Mouse (Mus musculus): ENCODE data around the gene Olfr196. TPM values are rescaled to one million over a fixed set of nuclear protein-coding genes. Genes with fewer than 3 reads are reported as not detected.

Gene Olfr196
- polyA plus RNA-seq (2014; fragmentation: Illumina TruSeq; extraction: RNeasy Lipid Tissue Mini Kit (QIAGEN cat#74804); ENCODE audit: low read depth, low replicate concordance), result not detected

GRCm38 (mm10) chr16:59170354-59170753 is at the start of gene Olfr196:
Olfr196 (minus strand) TSS chr16:59170454.

GRCm38 (mm10) chr16:59219667-59220066 is 49.4 kb upstream of the Olfr196 start, which contains the start of gene Olfr199:
Olfr199 (minus strand) TSS chr16:59219767.

GRCm38 (mm10) chr16:59203433-59203832 is 33.2 kb upstream of the Olfr196 start, which contains the start of gene Olfr198:
Olfr198 (minus strand) TSS chr16:59203533.

GRCm38 (mm10) chr16:59146746-59147145 is 23.5 kb downstream of the Olfr196 start, which contains the start of gene Olfr195:
Olfr195 (plus strand) TSS chr16:59147046.

DNA sequence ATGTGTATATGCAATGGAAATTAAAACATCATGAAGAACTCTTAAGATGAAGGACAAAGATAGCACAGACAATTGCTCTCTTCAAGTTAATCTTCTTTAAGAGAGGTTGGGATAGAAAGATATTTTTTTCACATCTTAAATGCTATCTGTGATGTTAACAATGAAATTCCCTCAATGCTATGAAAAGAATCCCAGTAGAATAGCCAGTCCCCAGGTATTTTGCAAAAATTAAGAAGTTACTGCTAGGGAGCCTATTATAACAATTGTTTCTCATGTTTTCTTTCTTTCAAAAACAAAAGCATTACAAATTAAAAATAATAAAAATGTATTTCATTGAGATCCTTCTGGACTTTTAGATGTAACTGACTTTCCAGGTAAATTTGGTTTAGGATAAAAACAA is 49.3 kb downstream of the Olfr196 start, which contains the start of gene Olfr194:
TSS of gene Olfr194 (minus strand) at position 101 of the 400 bp plus-strand sequence.

Other genes with a start within 250 kb of the Olfr196 start
- not detected for gene Olfr181, start 241.7 kb downstream of the Olfr196 start, polyA plus RNA-seq (2014; fragmentation: Illumina TruSeq; extraction: RNeasy Lipid Tissue Mini Kit (QIAGEN cat#74804); ENCODE audit: low read depth, low replicate concordance)
- not detected for gene Olfr180, start 241.1 kb downstream of the Olfr196 start, polyA plus RNA-seq (2014; fragmentation: Illumina TruSeq; extraction: RNeasy Lipid Tissue Mini Kit (QIAGEN cat#74804); ENCODE audit: low read depth, low replicate concordance)
- not detected for gene Olfr183, start 175.1 kb downstream of the Olfr196 start, polyA plus RNA-seq (2014; fragmentation: Illumina TruSeq; extraction: RNeasy Lipid Tissue Mini Kit (QIAGEN cat#74804); ENCODE audit: low read depth, low replicate concordance)
- gene Olfr186, start 140.2 kb downstream of the Olfr196 start, polyA plus RNA-seq (2014; fragmentation: Illumina TruSeq; extraction: RNeasy Lipid Tissue Mini Kit (QIAGEN cat#74804); ENCODE audit: low read depth, low replicate concordance), result not detected
- not detected for gene Olfr187, start 130.7 kb downstream of the Olfr196 start, polyA plus RNA-seq (2014; fragmentation: Illumina TruSeq; extraction: RNeasy Lipid Tissue Mini Kit (QIAGEN cat#74804); ENCODE audit: low read depth, low replicate concordance)
- gene Olfr190, start 92.4 kb downstream of the Olfr196 start, polyA plus RNA-seq (2014; fragmentation: Illumina TruSeq; extraction: RNeasy Lipid Tissue Mini Kit (QIAGEN cat#74804); ENCODE audit: low read depth, low replicate concordance), result not detected
- not detected for gene Olfr191, start 80.6 kb downstream of the Olfr196 start, polyA plus RNA-seq (2014; fragmentation: Illumina TruSeq; extraction: RNeasy Lipid Tissue Mini Kit (QIAGEN cat#74804); ENCODE audit: low read depth, low replicate concordance)
- gene Olfr193, start 58.6 kb downstream of the Olfr196 start, polyA plus RNA-seq (2014; fragmentation: Illumina TruSeq; extraction: RNeasy Lipid Tissue Mini Kit (QIAGEN cat#74804); ENCODE audit: low read depth, low replicate concordance), result not detected
- gene Olfr194, start 49.4 kb downstream of the Olfr196 start, polyA plus RNA-seq (2014; fragmentation: Illumina TruSeq; extraction: RNeasy Lipid Tissue Mini Kit (QIAGEN cat#74804); ENCODE audit: low read depth, low replicate concordance), result not detected
- not detected for gene Olfr195, start 23.4 kb downstream of the Olfr196 start, polyA plus RNA-seq (2014; fragmentation: Illumina TruSeq; extraction: RNeasy Lipid Tissue Mini Kit (QIAGEN cat#74804); ENCODE audit: low read depth, low replicate concordance)
- gene Olfr198, start 33.1 kb upstream of the Olfr196 start, polyA plus RNA-seq (2014; fragmentation: Illumina TruSeq; extraction: RNeasy Lipid Tissue Mini Kit (QIAGEN cat#74804); ENCODE audit: low read depth, low replicate concordance), result not detected
- gene Olfr199, start 49.3 kb upstream of the Olfr196 start, polyA plus RNA-seq (2014; fragmentation: Illumina TruSeq; extraction: RNeasy Lipid Tissue Mini Kit (QIAGEN cat#74804); ENCODE audit: low read depth, low replicate concordance), result not detected
- gene Olfr201, start 102.2 kb upstream of the Olfr196 start, polyA plus RNA-seq (2014; fragmentation: Illumina TruSeq; extraction: RNeasy Lipid Tissue Mini Kit (QIAGEN cat#74804); ENCODE audit: low read depth, low replicate concordance), result not detected
- gene Olfr202, start 116.3 kb upstream of the Olfr196 start, polyA plus RNA-seq (2014; fragmentation: Illumina TruSeq; extraction: RNeasy Lipid Tissue Mini Kit (QIAGEN cat#74804); ENCODE audit: low read depth, low replicate concordance), result not detected
- not detected for gene Olfr203, start 128.4 kb upstream of the Olfr196 start, polyA plus RNA-seq (2014; fragmentation: Illumina TruSeq; extraction: RNeasy Lipid Tissue Mini Kit (QIAGEN cat#74804); ENCODE audit: low read depth, low replicate concordance)
- not detected for gene Olfr204, start 147.8 kb upstream of the Olfr196 start, polyA plus RNA-seq (2014; fragmentation: Illumina TruSeq; extraction: RNeasy Lipid Tissue Mini Kit (QIAGEN cat#74804); ENCODE audit: low read depth, low replicate concordance)
- not detected for gene Olfr205, start 160.7 kb upstream of the Olfr196 start, polyA plus RNA-seq (2014; fragmentation: Illumina TruSeq; extraction: RNeasy Lipid Tissue Mini Kit (QIAGEN cat#74804); ENCODE audit: low read depth, low replicate concordance)
- gene Olfr206, start 178.8 kb upstream of the Olfr196 start, polyA plus RNA-seq (2014; fragmentation: Illumina TruSeq; extraction: RNeasy Lipid Tissue Mini Kit (QIAGEN cat#74804); ENCODE audit: low read depth, low replicate concordance), result not detected
- not detected for gene Olfr209, start 193.5 kb upstream of the Olfr196 start, polyA plus RNA-seq (2014; fragmentation: Illumina TruSeq; extraction: RNeasy Lipid Tissue Mini Kit (QIAGEN cat#74804); ENCODE audit: low read depth, low replicate concordance)
- not detected for gene Gabrr3, start 236.9 kb upstream of the Olfr196 start, polyA plus RNA-seq (2014; fragmentation: Illumina TruSeq; extraction: RNeasy Lipid Tissue Mini Kit (QIAGEN cat#74804); ENCODE audit: low read depth, low replicate concordance)